Mouse (Mus musculus): ENCODE data around the gene Bola3. TPM values are rescaled to one million over a fixed set of nuclear protein-coding genes. Genes with fewer than 3 reads are reported as not detected.
"Not testable (repeated sequence)": the region's sequence is repeated elsewhere in the genome, so short reads cannot be mapped to it uniquely, and the experiment has no call there.

The Bola3 gene
- total RNA-seq, 2 experiments from 2014 or later: 46.8 to 50.5 TPM

DNA sequence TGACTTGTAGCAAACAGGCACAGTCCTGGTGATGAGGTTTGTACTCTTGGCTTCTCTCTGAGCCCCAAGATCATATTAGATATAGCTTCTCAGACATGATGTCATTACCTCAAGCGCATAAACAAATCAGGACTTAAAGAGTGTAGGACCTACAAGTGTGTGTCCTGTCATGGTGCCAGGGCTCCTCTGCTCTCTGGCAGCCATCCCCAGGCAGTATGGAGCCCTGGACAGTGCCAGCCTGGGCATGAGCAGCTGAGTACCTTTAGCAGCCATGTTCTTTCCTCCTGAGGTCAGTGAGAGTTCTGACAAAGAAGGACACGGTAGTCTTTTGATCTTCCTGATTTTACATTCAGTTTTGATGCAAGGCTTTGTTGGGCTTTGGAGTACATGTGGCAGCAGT, 6.0 kb upstream of the Bola3 start:
- DNase-seq (ENCODE audit: low spot score in 2 of 2): no peak
- intact Hi-C loops (cut with DNase I): no loop called here

GRCm38 (mm10) chr6:83345285-83345684, 3.7 kb upstream of the Bola3 start:
- DNase-seq (ENCODE audit: low spot score in 2 of 2); intact Hi-C loops (cut with DNase I): not testable (repeated sequence)

DNA sequence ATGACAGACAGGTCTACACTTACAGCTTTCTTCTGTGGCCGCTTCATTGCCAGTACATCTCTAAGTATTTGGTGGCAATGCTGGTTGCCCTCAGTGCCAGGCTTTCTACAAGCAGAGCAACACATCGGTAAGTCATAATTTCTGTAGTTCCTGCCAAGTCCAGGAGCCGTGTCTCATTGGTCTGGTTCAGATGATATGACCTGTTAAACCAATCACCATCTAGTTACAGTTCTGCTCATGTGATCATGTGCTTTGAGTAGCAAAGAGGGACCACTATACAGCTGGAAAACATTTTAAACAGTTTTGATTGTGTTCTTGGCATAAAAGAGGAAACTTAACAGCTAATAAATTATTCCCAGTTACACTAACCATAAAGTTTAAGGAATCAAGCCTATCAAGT, 1.0 kb upstream of the Bola3 start:
- intact Hi-C loops (cut with DNase I): no loop called here
- no peak for DNase-seq (ENCODE audit: low spot score in 2 of 2)

- peak; percentile 91 for DNase-seq (ENCODE audit: low spot score in 2 of 2)
- intact Hi-C loops (cut with DNase I): no loop called here
Observed at GRCm38 (mm10) chr6:83349274-83349958, 469 bp downstream of the Bola3 start.

GRCm38 (mm10) chr6:83350172-83350571, 1.2 kb downstream of the Bola3 start:
- DNase-seq (ENCODE audit: low spot score in 2 of 2): no peak
- intact Hi-C loops (cut with DNase I): no loop called here

- intact Hi-C loops (cut with DNase I): no loop called here
- no peak for DNase-seq (ENCODE audit: low spot score in 2 of 2)
Observed at GRCm38 (mm10) chr6:83350851-83351405, 2.0 kb downstream of the Bola3 start.

DNA sequence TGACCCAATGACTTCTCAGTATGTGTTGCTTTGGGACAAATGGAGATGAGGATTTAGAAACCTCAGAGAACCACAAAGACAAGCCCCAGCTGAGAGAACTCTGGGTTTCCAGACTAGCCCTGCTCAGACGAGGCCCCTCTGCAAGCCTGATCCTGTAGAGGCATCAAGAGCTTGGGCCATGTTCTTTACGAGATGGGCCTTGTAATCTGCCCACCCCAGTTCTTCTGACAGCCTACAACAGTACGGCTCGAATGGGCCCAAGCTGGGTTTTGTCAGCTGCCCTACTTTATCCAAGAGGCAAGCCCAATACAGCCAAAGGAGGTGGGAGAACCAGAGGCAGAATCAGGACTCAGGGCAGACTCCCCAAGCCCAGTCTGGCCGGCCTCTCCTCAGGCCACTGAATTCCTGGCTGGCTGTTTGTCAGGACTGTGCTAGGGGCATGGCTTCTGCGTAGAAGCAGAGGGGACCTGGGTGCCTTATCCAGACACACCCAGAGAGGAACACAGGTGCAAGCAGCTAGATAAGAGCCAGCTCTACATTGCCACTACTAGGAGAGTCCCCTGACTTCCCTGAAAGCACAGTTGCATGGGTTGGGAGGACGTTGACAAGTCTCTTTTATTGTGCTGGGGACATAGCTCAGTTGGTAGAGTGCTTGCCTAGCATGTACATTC, 2.7 kb downstream of the Bola3 start:
- no peak for DNase-seq (ENCODE audit: low spot score in 2 of 2)
- intact Hi-C loops (cut with DNase I): no loop called here

GRCm38 (mm10) chr6:83352666-83353410, 3.9 kb downstream of the Bola3 start:
- intact Hi-C loops (cut with DNase I): no loop called here

GRCm38 (mm10) chr6:83354856-83355781, 6.2 kb downstream of the Bola3 start:
- no peak for DNase-seq (ENCODE audit: low spot score in 2 of 2)
- intact Hi-C loops (cut with DNase I): loop anchor here (5.0 kb wide), 1 partner anchor 317 kb away; no protein-coding TSS in a partner anchor

More at GRCm38 (mm10) chr6:83352666-83353410, 3.9 kb downstream of the Bola3 start:
- DNase-seq (ENCODE audit: low spot score in 2 of 2): no peak

- DNase-seq (ENCODE audit: low spot score in 2 of 2): peak; percentile 82
- intact Hi-C loops (cut with DNase I): loop anchor here (1.0 to 5.0 kb wide), 3 partner anchors 156 to 316 kb away; no protein-coding TSS in a partner anchor
Observed at GRCm38 (mm10) chr6:83356569-83357138, 7.7 kb downstream of the Bola3 start.

DNA sequence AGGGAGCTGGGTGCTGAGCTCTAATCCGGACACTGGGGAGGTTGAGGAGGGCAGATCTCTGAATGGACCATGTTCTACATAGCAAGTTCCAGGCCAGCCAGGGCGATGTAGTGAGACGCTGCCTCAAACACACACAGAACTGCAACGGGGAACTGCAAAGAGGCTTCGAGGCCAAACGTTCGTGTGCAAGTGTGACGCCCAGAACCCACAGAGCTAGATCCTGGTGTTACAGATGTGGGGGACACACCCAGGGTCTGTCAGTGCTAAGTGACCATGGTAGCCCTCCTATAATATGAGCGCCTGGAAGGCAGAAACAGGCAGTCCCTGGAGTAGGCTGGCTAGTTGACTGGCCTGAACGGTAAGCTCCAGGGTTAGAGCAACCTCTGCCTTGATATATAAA, 8.5 kb downstream of the Bola3 start:
- intact Hi-C loops (cut with DNase I): loop anchor here (2.0 to 5.0 kb wide), 2 partner anchors 213 to 315 kb away; no protein-coding TSS in a partner anchor
- no peak for DNase-seq (ENCODE audit: low spot score in 2 of 2)

DNA sequence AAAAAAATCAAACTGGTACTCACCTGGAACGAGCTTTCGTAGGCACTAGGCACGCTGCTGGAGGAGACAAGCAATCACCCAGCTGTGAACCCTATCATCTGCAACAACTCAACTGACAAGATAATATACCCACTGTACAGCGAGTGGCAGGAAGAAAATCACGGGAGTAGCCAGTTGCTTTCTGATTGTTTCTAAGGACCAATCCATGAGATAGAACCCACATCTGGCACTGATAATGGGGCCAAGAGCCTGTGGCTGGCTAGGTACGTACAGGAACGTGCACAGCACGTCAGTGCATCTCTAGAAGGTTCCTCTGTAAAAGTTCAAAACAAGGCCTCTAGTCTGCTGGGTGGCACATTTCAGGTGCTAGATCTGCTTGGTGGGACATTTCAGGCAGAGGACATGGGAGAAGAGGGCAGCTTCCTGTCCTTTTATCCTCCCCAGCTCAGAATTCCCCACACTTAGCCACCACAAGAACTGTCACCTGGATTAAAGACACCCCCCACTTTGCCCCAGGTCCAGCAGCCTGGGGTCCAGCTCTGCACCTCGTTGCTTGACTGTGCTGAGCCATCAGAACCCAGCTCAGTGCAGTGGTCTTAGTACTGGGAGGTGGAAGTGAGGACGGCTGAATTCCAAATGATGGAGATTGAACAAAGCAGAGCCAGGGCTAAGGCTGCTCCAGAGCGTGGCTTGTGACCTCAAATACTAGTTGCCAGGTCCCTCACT, 12.7 kb downstream of the Bola3 start:
- no peak for DNase-seq (ENCODE audit: low spot score in 2 of 2)
- intact Hi-C loops (cut with DNase I): no loop called here

GRCm38 (mm10) chr6:83363075-83363474, 14.1 kb downstream of the Bola3 start:
- DNase-seq (ENCODE audit: low spot score in 2 of 2): no peak
- intact Hi-C loops (cut with DNase I): no loop called here

DNA sequence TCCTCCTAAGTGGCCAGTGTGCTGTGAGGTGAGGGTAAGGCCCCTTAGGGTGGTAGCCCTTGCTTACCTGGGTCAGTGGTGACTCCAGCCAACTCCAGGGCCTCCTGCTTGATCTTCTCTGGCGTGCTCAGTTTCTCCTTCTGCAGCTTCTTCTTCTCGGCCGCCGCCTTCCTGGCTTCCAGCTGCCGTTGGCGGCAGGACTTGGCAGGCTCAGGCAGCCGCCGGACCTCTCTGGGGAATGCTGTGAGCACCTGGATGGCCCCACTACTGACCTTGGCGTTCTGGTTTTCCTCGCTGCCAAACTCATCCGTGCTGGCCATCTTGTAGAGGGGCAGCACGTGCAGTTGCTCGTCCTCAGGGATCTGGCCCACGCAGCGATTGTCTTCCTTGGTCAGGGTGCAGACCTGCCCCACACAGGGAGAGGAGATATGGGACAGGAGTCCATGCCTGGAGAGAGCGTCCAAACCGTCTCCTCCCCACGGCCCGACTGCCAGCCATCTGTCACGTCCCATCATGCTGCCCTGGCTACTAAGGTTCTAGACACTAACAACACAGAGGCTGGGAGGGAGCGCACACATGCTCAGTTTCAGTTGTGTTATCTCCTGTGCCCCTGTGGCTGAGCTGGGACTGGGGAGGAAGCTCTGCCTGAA, 21.5 kb downstream of the Bola3 start:
- no peak for DNase-seq (ENCODE audit: low spot score in 2 of 2)
- intact Hi-C loops (cut with DNase I): loop anchor here (5.0 kb wide), 1 partner anchor 72 kb away; no protein-coding TSS in a partner anchor

DNA sequence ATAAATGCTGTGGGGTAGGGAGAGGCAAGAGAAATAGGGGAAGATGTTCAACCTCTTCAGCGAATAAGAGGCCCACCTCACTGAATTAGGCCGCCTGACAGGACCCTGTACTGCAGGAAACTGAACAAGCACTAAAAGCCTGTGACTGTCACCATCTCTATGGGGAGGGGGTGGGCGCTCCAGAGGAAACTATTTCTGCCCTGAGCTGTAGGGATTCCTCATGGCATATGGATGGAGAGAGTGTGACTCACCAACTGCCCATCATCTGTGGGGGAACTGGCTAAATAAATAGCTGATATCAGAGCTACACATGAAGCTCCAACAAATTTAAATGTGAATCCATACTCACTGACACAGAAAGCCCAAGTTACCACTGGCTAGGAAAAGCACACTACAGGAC, 22.4 kb downstream of the Bola3 start:
- intact Hi-C loops (cut with DNase I): loop anchor here (5.0 kb wide), 1 partner anchor 71 kb away; no protein-coding TSS in a partner anchor
- no peak for DNase-seq (ENCODE audit: low spot score in 2 of 2)

GRCm38 (mm10) chr6:83373704-83374300, 24.9 kb downstream of the Bola3 start:
- no peak for DNase-seq (ENCODE audit: low spot score in 2 of 2)
- intact Hi-C loops (cut with DNase I): loop anchor here (5.0 kb wide), 1 partner anchor 68 kb away; no protein-coding TSS in a partner anchor
